Mouse (Mus musculus) limb, embryonic 13.5 days (tissue): ENCODE measurements around the gene Uncx. TPM values are rescaled to one million over a fixed set of nuclear protein-coding genes. Genes with fewer than 3 reads are reported as not detected.

Experiments used
- ATAC-seq: fragments of 200-750 bp; cut with Nextera tagmentation; 2 replicates; pipeline ENCODE4 v1.8.0; 2017; ENCODE audit warnings: low read depth, moderate number of reproducible peaks, moderate TSS enrichment; ENCODE audit not compliant: low FRiP score
- H3K27ac ChIP-seq: fragments of 300-500 bp; sonication (generic); 2 replicates; pipeline ENCODE4 v1.5.1; 2015; ENCODE audit warnings: inconsistent platforms, mild to moderate bottlenecking, moderate library complexity
- H3K27me3 ChIP-seq: fragments of 300-500 bp; sonication (generic); 2 replicates; pipeline ENCODE4 v1.6.1; 2015; ENCODE audit warnings: mild to moderate bottlenecking, inconsistent platforms
- H3K36me3 ChIP-seq: fragments of 300-500 bp; sonication (generic); 2 replicates; pipeline ENCODE4 v1.6.1; 2015; ENCODE audit warnings: inconsistent platforms, mild to moderate bottlenecking, moderate library complexity
- H3K4me1 ChIP-seq: fragments of 300-500 bp; sonication (generic); 2 replicates; pipeline ENCODE4 v1.6.1; 2015; ENCODE audit warnings: inconsistent platforms
- H3K4me2 ChIP-seq: fragments of 300-500 bp; sonication (generic); replicated peaks from 2 replicates; pipeline ENCODE4 v1.6.1; 2015; ENCODE audit warnings: inconsistent platforms, mild to moderate bottlenecking, moderate library complexity
- H3K4me3 ChIP-seq: fragments of 300-500 bp; sonication (generic); 2 replicates; pipeline ENCODE4 v1.5.1; 2015; ENCODE audit warnings: moderate library complexity, mild to moderate bottlenecking, inconsistent platforms
- H3K9ac ChIP-seq: fragments of 300-500 bp; sonication (generic); 2 replicates; pipeline ENCODE4 v1.6.1; 2015; ENCODE audit warnings: mild to moderate bottlenecking, inconsistent platforms
- H3K9me3 ChIP-seq: fragments of 300-500 bp; sonication (generic); 2 replicates; pipeline ENCODE4 v1.6.1; 2016; ENCODE audit warnings: inconsistent platforms
- WGBS: fragments of 180-500 bp; shearing (Covaris S2); methylation state at CpG from one replicate; pipeline ENCODE4 v1.1.7; 2015; 5-methylcytosine and 5-hydroxymethylcytosine counted together
- polyA plus RNA-seq: library from polyadenylated mRNA; unstranded; fragments of >200 nt; fragmentation: Nextera tagmentation; extraction: Ambion mirVana; gene quantifications from 2 replicates; pipeline ENCODE4 v1.2.1, GENCODE M21; 2015

Uncx gene
- polyA plus RNA-seq = 0.09 TPM in 1 of 2 replicates, not detected in the other

DNA sequence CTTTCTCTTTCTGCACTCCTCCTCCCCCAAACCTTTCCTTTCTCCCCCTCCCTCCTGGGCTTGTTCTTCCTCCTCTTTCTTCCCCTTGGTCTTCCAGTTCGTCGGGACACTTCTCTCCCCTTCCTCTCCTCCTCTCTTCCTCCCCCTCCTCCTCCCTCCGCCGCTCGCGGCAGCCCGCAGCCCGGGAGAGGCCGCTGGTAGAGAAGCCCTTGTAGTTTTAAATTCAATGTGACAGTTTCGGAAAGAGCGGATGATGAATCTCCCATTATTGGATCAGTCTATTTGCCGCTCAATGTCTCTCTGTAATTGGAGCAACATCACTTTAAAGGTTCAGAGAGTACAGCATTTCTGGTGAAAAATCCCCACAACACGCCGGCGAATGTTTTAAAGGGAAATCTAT, at the start of gene Uncx:
Uncx (plus strand) TSS at position 281 of the 400 bp plus-strand sequence.
- H3K4me2 ChIP-seq = peak within 1 kb of the TSS; percentile 42
- H3K36me3 ChIP-seq = no peaks in the 10 kb centered on the region
- peaks cover 14% of the 10 kb centered on the region for H3K4me1 ChIP-seq
- no peak within 1 kb of the TSS for H3K27ac ChIP-seq
- no peaks in the 10 kb centered on the region for H3K9me3 ChIP-seq
- H3K4me3 ChIP-seq = peak within 1 kb of the TSS; percentile 24
- no peak within 1 kb of the TSS for H3K9ac ChIP-seq
- peaks cover 96% of the 10 kb centered on the region for H3K27me3 ChIP-seq
- WGBS = 0% methylated on average over 15 of the region's 15 CpGs
- no peak for ATAC-seq

GRCm38 (mm10) chr5:139493690-139494089, 49.6 kb upstream of the Uncx start:
- Histone ChIP-seq H3K4me2 (no peak overlapping the region), H3K4me3 (no peak overlapping the region), H3K9ac (no peak overlapping the region), H3K27ac (no peak overlapping the region), H3K9me3 (no peaks in the 10 kb centered on the region), H3K36me3 (no peaks in the 10 kb centered on the region), H3K27me3 (peaks cover 21% of the 10 kb centered on the region), H3K4me1 (peaks cover 10% of the 10 kb centered on the region)
- 37% methylated on average over 5 of the region's 5 CpGs for WGBS
- ATAC-seq = no peak

DNA sequence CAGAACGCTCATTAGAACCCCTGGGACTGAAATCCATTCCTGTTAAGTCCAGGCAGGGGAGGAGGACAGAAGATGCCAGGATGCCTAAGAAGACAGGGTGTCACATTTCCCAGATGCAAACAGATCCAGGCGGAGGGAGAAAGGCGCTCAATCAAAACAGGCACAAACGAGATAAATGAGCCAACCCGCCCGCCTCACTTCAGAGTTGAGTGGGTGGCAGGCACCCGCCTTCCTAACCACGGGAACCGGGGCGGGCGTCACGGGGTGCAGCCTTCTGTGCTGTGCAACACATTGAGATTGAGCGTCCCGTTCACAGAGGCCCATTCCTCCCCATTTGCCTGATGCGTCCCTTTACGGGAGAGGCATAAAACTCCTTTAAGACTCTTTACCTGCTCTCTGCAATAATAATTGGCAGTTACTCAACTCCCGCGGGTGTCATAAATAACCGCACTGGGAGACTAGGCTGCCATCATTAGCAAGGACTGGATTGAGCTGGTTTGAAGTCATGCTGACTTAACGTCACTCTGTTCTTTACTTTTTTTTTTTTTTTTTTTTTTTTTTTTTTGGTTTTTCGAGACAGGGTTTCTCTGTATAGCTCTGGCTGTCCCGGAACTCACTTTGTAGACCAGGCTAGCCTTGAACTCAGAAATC, 48.1 kb upstream of the Uncx start:
- H3K4me1 ChIP-seq = peaks cover 10% of the 10 kb centered on the region
- peak; percentile 54; the same call in 1 of the 2 replicates for ATAC-seq
- H3K4me2 ChIP-seq = peak overlapping the region; percentile 36
- H3K9me3 ChIP-seq = no peaks in the 10 kb centered on the region
- WGBS = 16% methylated on average over 22 of the region's 22 CpGs
- no peak overlapping the region for H3K4me3 ChIP-seq
- 0 out of 2 replicates have a peak overlapping the region, but pooled peaks have one; percentile 4 for H3K9ac ChIP-seq
- H3K27me3 ChIP-seq = peaks cover 21% of the 10 kb centered on the region
- H3K36me3 ChIP-seq = no peaks in the 10 kb centered on the region
- no peak overlapping the region for H3K27ac ChIP-seq

- H3K27ac ChIP-seq = no peak overlapping the region
- peaks cover 17% of the 10 kb centered on the region for H3K27me3 ChIP-seq
- no peak overlapping the region for H3K4me3 ChIP-seq
- H3K9ac ChIP-seq = no peak overlapping the region
- no peaks in the 10 kb centered on the region for H3K9me3 ChIP-seq
- 55% methylated on average over 5 of the region's 5 CpGs for WGBS
- no peak for ATAC-seq
- H3K4me1 ChIP-seq = peaks cover 10% of the 10 kb centered on the region
- no peaks in the 10 kb centered on the region for H3K36me3 ChIP-seq
- H3K4me2 ChIP-seq = no peak overlapping the region
These were observed 46.4 kb upstream of the Uncx start for GRCm38 (mm10) chr5:139496939-139497338.

DNA sequence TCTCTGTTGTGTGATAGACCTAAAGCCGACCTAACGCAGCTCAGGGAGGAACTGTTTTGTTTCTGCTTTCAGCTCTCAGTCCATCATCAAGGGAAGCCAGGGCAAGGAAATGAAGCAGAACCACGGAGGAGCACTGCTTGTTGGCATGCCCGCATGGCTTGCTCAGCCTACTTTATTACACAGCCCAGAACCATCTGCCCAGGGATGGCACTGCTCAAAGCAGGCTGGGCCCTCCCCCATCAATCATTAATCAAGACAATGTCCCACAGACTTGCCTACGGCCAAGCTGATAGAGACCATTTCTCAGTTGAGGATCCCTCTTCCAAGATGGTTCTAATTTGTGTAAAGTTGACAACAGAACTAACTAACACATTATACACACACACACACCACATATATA, 44.5 kb upstream of the Uncx start:
- Histone ChIP-seq H3K36me3 (no peaks in the 10 kb centered on the region), H3K27me3 (peaks cover 22% of the 10 kb centered on the region), H3K4me3 (no peak overlapping the region), H3K27ac (no peak overlapping the region), H3K9ac (no peak overlapping the region), H3K4me1 (peaks cover 10% of the 10 kb centered on the region), H3K4me2 (no peak overlapping the region), H3K9me3 (no peaks in the 10 kb centered on the region)
- ATAC-seq = no peak
- WGBS = 66% methylated on average over 5 of the region's 5 CpGs

- Histone ChIP-seq H3K27ac (no peak overlapping the region), H3K4me3 (no peak overlapping the region), H3K4me2 (no peak overlapping the region), H3K36me3 (no peaks in the 10 kb centered on the region), H3K27me3 (peaks cover 31% of the 10 kb centered on the region), H3K9me3 (no peaks in the 10 kb centered on the region), H3K9ac (no peak overlapping the region), H3K4me1 (no peaks in the 10 kb centered on the region)
- ATAC-seq = no peak
- WGBS = 83% methylated on average over 14 of the region's 14 CpGs
These were observed 41.0 kb upstream of the Uncx start for GRCm38 (mm10) chr5:139502281-139502680.

- Histone ChIP-seq H3K27me3 (peaks cover 41% of the 10 kb centered on the region), H3K9ac (no peak overlapping the region), H3K9me3 (no peaks in the 10 kb centered on the region), H3K36me3 (no peaks in the 10 kb centered on the region), H3K4me2 (no peak overlapping the region), H3K4me3 (no peak overlapping the region), H3K27ac (no peak overlapping the region), H3K4me1 (no peaks in the 10 kb centered on the region)
- WGBS = 4% methylated on average over 11 of the region's 14 CpGs
- no peak for ATAC-seq
These were observed 38.2 kb upstream of the Uncx start for GRCm38 (mm10) chr5:139505073-139505606.

- no peak for ATAC-seq
These were observed 37.1 kb upstream of the Uncx start for GRCm38 (mm10) chr5:139506207-139506606.

DNA sequence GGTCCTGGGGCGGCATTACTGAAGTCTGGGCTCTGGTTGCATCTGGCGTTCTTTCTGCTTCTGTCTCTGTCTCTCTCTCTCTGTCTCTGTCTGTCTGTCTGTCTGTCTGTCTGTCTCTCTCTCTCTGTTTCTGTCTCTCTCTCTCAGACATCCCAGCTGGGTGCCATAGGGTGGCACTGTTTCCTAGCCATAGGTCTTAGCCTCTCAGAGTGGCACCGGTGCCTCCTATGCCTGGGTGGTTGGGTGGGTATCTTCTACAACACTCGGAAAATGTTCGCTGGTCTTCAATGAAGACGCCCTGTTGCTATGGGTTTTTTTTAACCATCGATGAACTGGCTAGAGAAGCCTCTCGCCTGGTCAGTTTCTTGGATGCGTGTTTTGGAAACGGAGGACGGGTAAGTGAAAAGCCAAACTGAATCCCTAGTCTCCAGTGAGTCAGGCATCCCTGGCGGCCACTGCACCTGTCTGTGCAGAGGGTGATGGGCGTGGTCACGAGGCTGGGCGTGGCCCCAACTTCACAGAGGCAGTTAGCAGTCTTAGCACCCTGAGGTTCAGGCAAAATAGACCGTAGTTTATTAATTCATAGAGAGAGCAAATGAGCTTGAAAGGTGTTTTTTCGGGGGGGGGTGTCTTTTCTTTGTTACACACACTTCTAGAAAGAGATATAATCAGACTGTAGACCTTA, 32.5 kb upstream of the Uncx start:
- H3K4me2 ChIP-seq = no peak overlapping the region
- H3K9me3 ChIP-seq = no peaks in the 10 kb centered on the region
- H3K4me1 ChIP-seq = no peaks in the 10 kb centered on the region
- no peaks in the 10 kb centered on the region for H3K36me3 ChIP-seq
- ATAC-seq = no peak
- H3K9ac ChIP-seq = no peak overlapping the region
- no peak overlapping the region for H3K27ac ChIP-seq
- peaks cover 38% of the 10 kb centered on the region for H3K27me3 ChIP-seq
- no peak overlapping the region for H3K4me3 ChIP-seq
- WGBS = 16% methylated on average over 17 of the region's 17 CpGs

More at GRCm38 (mm10) chr5:139506207-139506606, 37.1 kb upstream of the Uncx start:
- Histone ChIP-seq H3K27me3 (peaks cover 52% of the 10 kb centered on the region), H3K9me3 (no peaks in the 10 kb centered on the region), H3K36me3 (no peaks in the 10 kb centered on the region), H3K4me2 (no peak overlapping the region), H3K9ac (no peak overlapping the region), H3K4me3 (no peak overlapping the region), H3K27ac (no peak overlapping the region), H3K4me1 (no peaks in the 10 kb centered on the region)
- 18% methylated on average over 5 of the region's 5 CpGs for WGBS

DNA sequence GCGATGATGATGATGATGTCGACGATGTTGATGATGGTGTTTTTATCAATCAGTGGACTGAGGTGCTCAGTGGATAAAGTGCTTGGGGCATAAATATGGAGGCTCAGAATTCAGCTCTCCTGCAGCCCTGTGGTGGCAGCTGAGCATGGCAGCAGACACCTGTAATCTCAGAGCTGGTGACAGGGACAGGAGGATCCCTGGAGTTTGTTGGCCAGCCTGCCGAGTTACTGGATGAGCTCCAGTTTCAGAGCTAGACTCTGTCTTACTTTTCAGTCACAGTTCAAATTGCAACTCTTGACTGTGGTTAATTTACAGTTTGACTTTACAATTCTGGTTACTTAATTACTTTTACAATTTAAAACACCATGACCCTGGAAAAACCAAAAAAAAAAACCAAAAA, 31.1 kb upstream of the Uncx start:
- Histone ChIP-seq H3K36me3 (no peaks in the 10 kb centered on the region), H3K27me3 (peaks cover 41% of the 10 kb centered on the region), H3K9ac (no peak overlapping the region), H3K4me2 (no peak overlapping the region), H3K27ac (no peak overlapping the region), H3K4me3 (no peak overlapping the region), H3K9me3 (no peaks in the 10 kb centered on the region), H3K4me1 (peaks cover 5% of the 10 kb centered on the region)
- no peak for ATAC-seq
- WGBS = 85% methylated on average over 4 of the region's 4 CpGs

GRCm38 (mm10) chr5:139516281-139516680, 27.0 kb upstream of the Uncx start:
- 19% methylated on average over 11 of the region's 11 CpGs for WGBS
- Histone ChIP-seq H3K27me3 (peaks cover 18% of the 10 kb centered on the region), H3K4me3 (no peak overlapping the region), H3K9ac (peak overlapping the region; percentile 4; the same call in 1 of the 2 replicates), H3K4me2 (no peak overlapping the region; the same call in 1 of the 2 replicates), H3K4me1 (peaks cover 16% of the 10 kb centered on the region), H3K36me3 (no peaks in the 10 kb centered on the region), H3K27ac (no peak overlapping the region), H3K9me3 (no peaks in the 10 kb centered on the region)
- no peak for ATAC-seq

DNA sequence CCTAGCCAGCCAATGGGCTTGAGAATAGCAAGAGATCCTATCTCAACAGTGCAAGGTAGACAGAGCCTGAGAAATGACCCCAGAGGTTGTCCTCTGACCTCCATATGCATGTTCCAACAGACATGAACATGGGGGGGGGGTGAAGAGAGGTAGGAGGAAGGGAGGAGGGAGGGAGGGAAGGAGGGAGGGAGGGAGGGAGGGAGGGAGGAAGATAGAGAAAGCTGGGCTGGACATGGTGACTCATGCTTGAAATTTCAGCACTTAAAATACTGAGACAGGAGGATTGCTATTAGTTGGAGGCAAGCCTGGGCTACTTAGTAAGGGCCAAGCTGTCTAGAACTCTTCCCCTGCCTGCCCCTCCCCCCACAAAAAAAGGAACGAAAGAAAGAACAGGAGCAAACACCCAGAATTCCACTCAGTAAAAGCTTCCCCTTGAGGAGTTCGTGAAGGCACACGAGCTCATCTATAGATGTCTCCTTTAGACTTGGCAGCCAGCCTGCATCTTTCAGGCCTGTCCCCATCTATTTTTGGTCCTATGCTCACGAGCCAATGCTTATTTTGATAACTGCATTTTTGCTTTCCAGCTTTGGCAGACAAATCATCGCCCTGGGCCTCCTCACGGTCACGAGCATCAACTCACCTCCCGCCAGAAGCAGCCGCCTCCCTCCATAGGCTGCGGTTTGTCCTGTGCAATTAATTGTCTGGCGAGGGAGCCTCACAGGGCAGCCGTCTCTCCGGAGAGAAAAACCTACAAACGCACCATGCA, 23.0 kb upstream of the Uncx start:
- ATAC-seq = no peak
- peaks cover 12% of the 10 kb centered on the region for H3K27me3 ChIP-seq
- no peaks in the 10 kb centered on the region for H3K36me3 ChIP-seq
- no peak overlapping the region for H3K4me3 ChIP-seq
- H3K27ac ChIP-seq = no peak overlapping the region
- no peak overlapping the region for H3K9ac ChIP-seq
- 47% methylated on average over 14 of the region's 14 CpGs for WGBS
- H3K4me1 ChIP-seq = peaks cover 28% of the 10 kb centered on the region
- no peaks in the 10 kb centered on the region for H3K9me3 ChIP-seq
- H3K4me2 ChIP-seq = no peak overlapping the region
